Mouse (Mus musculus) forebrain, embryonic 16.5 days (tissue): ENCODE measurements at regions not wholly inside any gene's neighbourhood (a gene's known extent, or its start where the extent isn't known, plus 50 kb on each side); places are given as distances from the start of the nearest gene placed in this dataset.

Source experiments
- ATAC-seq: fragments of 200-750 bp; cut with Nextera tagmentation; 2 replicates; pipeline ENCODE4 v1.8.0; 2017; ENCODE audit warnings: mild to moderate bottlenecking, moderate library complexity
- H3K27ac ChIP-seq: fragments of 300-500 bp; sonication (generic); 2 replicates; pipeline ENCODE4 v1.5.1; 2014; ENCODE audit warnings: low read length, control low read depth
- H3K27me3 ChIP-seq: fragments of 300-500 bp; sonication (generic); replicated peaks from 2 replicates; pipeline ENCODE4 v1.6.1; 2014; ENCODE audit warnings: low read length; ENCODE audit not compliant: control insufficient read depth, insufficient read depth
- H3K36me3 ChIP-seq: fragments of 300-500 bp; sonication (generic); 2 replicates; pipeline ENCODE4 v1.6.1; 2014; ENCODE audit not compliant: control insufficient read depth, insufficient read depth
- H3K4me1 ChIP-seq: fragments of 300-500 bp; sonication (generic); replicated peaks from 2 replicates; pipeline ENCODE4 v1.6.1; 2014; ENCODE audit warnings: low read length; ENCODE audit not compliant: control insufficient read depth, insufficient read depth
- H3K4me2 ChIP-seq: fragments of 300-500 bp; sonication (generic); 2 replicates; pipeline ENCODE4 v1.6.1; 2014; ENCODE audit warnings: mild to moderate bottlenecking, low read length, control low read depth
- H3K4me3 ChIP-seq: fragments of 300-500 bp; sonication (generic); replicated peaks from 2 replicates; pipeline ENCODE4 v1.5.1; 2014; ENCODE audit warnings: mild to moderate bottlenecking, low read length, control low read depth
- H3K9ac ChIP-seq: fragments of 300-500 bp; sonication (generic); replicated peaks from 2 replicates; pipeline ENCODE4 v1.6.1; 2014; ENCODE audit warnings: low read depth, low read length, control low read depth
- H3K9me3 ChIP-seq: fragments of 300-500 bp; sonication (generic); 2 replicates; pipeline ENCODE4 v1.6.1; 2016; ENCODE audit warnings: low read length; ENCODE audit not compliant: control insufficient read depth
- WGBS: fragments of 180-500 bp; shearing (Covaris S2); extraction: QIAGEN DNeasy Blood & Tissue Kit; methylation state at CpG from one replicate; pipeline ENCODE4 v1.1.7; 2014; 5-methylcytosine and 5-hydroxymethylcytosine counted together

- H3K4me3 ChIP-seq: peak overlapping the region; percentile 33
- no peaks in the 10 kb centered on the region for H3K36me3 ChIP-seq
- H3K4me1 ChIP-seq: peaks cover 19% of the 10 kb centered on the region
- H3K9me3 ChIP-seq: no peaks in the 10 kb centered on the region
- peak overlapping the region; percentile 65 for H3K27ac ChIP-seq
- peak overlapping the region; percentile 56 for H3K4me2 ChIP-seq
- WGBS: 4% methylated on average over 18 of the region's 18 CpGs
- peak; percentile 96 for ATAC-seq
- no peaks in the 10 kb centered on the region for H3K27me3 ChIP-seq
- H3K9ac ChIP-seq: peak overlapping the region; percentile 53
Observed at GRCm38 (mm10) chr10:37397271-37397991, 258.7 kb upstream of the Marcks start.

- 82% methylated on average over 3 of the region's 3 CpGs for WGBS
- no peak overlapping the region for H3K9ac ChIP-seq
- no peak overlapping the region for H3K4me3 ChIP-seq
- no peaks in the 10 kb centered on the region for H3K9me3 ChIP-seq
- H3K27ac ChIP-seq: no peak overlapping the region
- no peak overlapping the region for H3K4me2 ChIP-seq
- H3K4me1 ChIP-seq: no peaks in the 10 kb centered on the region
- no peaks in the 10 kb centered on the region for H3K27me3 ChIP-seq
- ATAC-seq: no peak
- no peaks in the 10 kb centered on the region for H3K36me3 ChIP-seq
Observed at GRCm38 (mm10) chr10:37390011-37390410, 251.3 kb upstream of the Marcks start.

GRCm38 (mm10) chr10:37386216-37386615 is 247.5 kb upstream of the Marcks start:
- H3K4me1 ChIP-seq: no peaks in the 10 kb centered on the region
- no peak overlapping the region for H3K9ac ChIP-seq

GRCm38 (mm10) chr10:37380024-37380423 is 241.3 kb upstream of the Marcks start:
- Histone ChIP-seq H3K36me3 (no peaks in the 10 kb centered on the region), H3K4me3 (no peak overlapping the region), H3K9me3 (no peaks in the 10 kb centered on the region), H3K4me2 (no peak overlapping the region), H3K4me1 (peaks cover 9% of the 10 kb centered on the region), H3K27ac (no peak overlapping the region), H3K9ac (no peak overlapping the region), H3K27me3 (no peaks in the 10 kb centered on the region)
- 52% methylated on average over 1 of the region's 1 CpGs for WGBS
- no peak for ATAC-seq

More at GRCm38 (mm10) chr10:37386216-37386615, 247.5 kb upstream of the Marcks start:
- no peaks in the 10 kb centered on the region for H3K27me3 ChIP-seq
- no peak overlapping the region for H3K27ac ChIP-seq
- H3K9me3 ChIP-seq: no peaks in the 10 kb centered on the region
- no peak for ATAC-seq
- no peak overlapping the region for H3K4me2 ChIP-seq
- no peak overlapping the region for H3K4me3 ChIP-seq
- no peaks in the 10 kb centered on the region for H3K36me3 ChIP-seq

GRCm38 (mm10) chr10:37378002-37378702 is 239.4 kb upstream of the Marcks start:
- peak; percentile 96 for ATAC-seq
- Histone ChIP-seq H3K4me1 (peaks cover 9% of the 10 kb centered on the region), H3K9ac (no peak overlapping the region), H3K4me3 (no peak overlapping the region), H3K27ac (peak overlapping the region; percentile 16), H3K4me2 (0 out of 2 replicates have a peak overlapping the region, but pooled peaks have one; percentile 0), H3K27me3 (no peaks in the 10 kb centered on the region), H3K36me3 (no peaks in the 10 kb centered on the region), H3K9me3 (no peaks in the 10 kb centered on the region)
- WGBS: 9% methylated on average over 4 of the region's 4 CpGs

GRCm38 (mm10) chr10:37377258-37378001 is 238.7 kb upstream of the Marcks start:
- Histone ChIP-seq H3K36me3 (no peaks in the 10 kb centered on the region), H3K4me1 (peaks cover 9% of the 10 kb centered on the region), H3K9ac (no peak overlapping the region), H3K4me3 (no peak overlapping the region), H3K4me2 (no peak overlapping the region), H3K27ac (no peak overlapping the region), H3K27me3 (no peaks in the 10 kb centered on the region), H3K9me3 (no peaks in the 10 kb centered on the region)
- 0 out of 2 replicates have a peak, but pooled peaks have one; percentile 14 for ATAC-seq
- 65% methylated on average over 1 of the region's 1 CpGs for WGBS

- no peak overlapping the region for H3K27ac ChIP-seq
- H3K36me3 ChIP-seq: no peaks in the 10 kb centered on the region
- H3K9ac ChIP-seq: no peak overlapping the region
- no peak for ATAC-seq
- peaks cover 9% of the 10 kb centered on the region for H3K4me1 ChIP-seq
- no peaks in the 10 kb centered on the region for H3K27me3 ChIP-seq
- H3K4me3 ChIP-seq: no peak overlapping the region
- WGBS: 94% methylated on average over 1 of the region's 1 CpGs
- H3K9me3 ChIP-seq: no peaks in the 10 kb centered on the region
- H3K4me2 ChIP-seq: no peak overlapping the region
Observed at GRCm38 (mm10) chr10:37376172-37376571, 237.5 kb upstream of the Marcks start.

GRCm38 (mm10) chr10:37375648-37376047 is 236.9 kb upstream of the Marcks start:
- H3K9me3 ChIP-seq: no peaks in the 10 kb centered on the region
- peaks cover 9% of the 10 kb centered on the region for H3K4me1 ChIP-seq
- ATAC-seq: no peak
- 96% methylated on average over 1 of the region's 1 CpGs for WGBS
- no peak overlapping the region for H3K27ac ChIP-seq
- H3K9ac ChIP-seq: no peak overlapping the region
- no peak overlapping the region for H3K4me2 ChIP-seq
- H3K4me3 ChIP-seq: no peak overlapping the region
- H3K27me3 ChIP-seq: no peaks in the 10 kb centered on the region
- H3K36me3 ChIP-seq: no peaks in the 10 kb centered on the region

- H3K9ac ChIP-seq: no peak overlapping the region
- WGBS: 90% methylated on average over 5 of the region's 5 CpGs
Observed at GRCm38 (mm10) chr10:37368997-37369679, 230.4 kb upstream of the Marcks start.

More at GRCm38 (mm10) chr10:37368997-37369679, 230.4 kb upstream of the Marcks start:
- Histone ChIP-seq H3K27me3 (no peaks in the 10 kb centered on the region), H3K4me1 (no peaks in the 10 kb centered on the region), H3K9me3 (no peaks in the 10 kb centered on the region), H3K36me3 (no peaks in the 10 kb centered on the region), H3K4me3 (no peak overlapping the region), H3K4me2 (no peak overlapping the region), H3K27ac (no peak overlapping the region)
- no peak for ATAC-seq
